Mouse (Mus musculus) neural tube, postnatal 0 days (tissue): ENCODE data around the gene Olfr1312. TPM values are rescaled to one million over a fixed set of nuclear protein-coding genes. Genes with fewer than 3 reads are reported as not detected.

Experiments used
- polyA plus RNA-seq: library from polyadenylated mRNA; unstranded; fragments of >200 nt; fragmentation: Nextera tagmentation; extraction: Ambion mirVana; gene quantifications from 2 replicates; pipeline ENCODE4 v1.2.1, GENCODE M21; 2015

Gene Olfr1312
- polyA plus RNA-seq = not detected in 2 replicates

DNA sequence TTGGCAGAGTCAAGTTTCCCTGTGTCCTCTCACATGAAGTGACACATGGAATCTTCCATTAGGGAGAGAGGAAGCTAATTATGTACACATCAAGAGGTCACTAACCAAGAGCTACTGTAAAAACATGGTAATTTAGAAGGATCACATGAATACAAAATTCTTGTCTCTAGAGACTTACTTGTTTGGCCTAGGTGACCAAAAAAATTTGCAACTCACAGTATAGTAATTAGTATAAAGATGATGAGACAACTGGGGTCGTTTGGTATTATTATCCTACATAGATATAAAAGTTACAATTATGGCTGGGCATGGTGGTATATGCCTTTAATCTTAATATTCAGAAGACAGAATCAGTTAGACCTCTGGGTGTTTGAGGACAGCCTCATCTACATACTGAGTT, at the start of gene Olfr1312:
Olfr1312 (minus strand) TSS at position 101 of the 400 bp plus-strand sequence.

GRCm38 (mm10) chr2:112096681-112097080, 46.6 kb upstream of the Olfr1312 start, which contains the start of gene Olfr1314:
Olfr1314 (minus strand) TSS chr2:112096781.

GRCm38 (mm10) chr2:112077743-112078142, 27.7 kb upstream of the Olfr1312 start, which contains the start of gene Olfr1313:
Olfr1313 (minus strand) TSS chr2:112077843.

GRCm38 (mm10) chr2:112024312-112024711, 25.7 kb downstream of the Olfr1312 start, which contains the start of gene Olfr1311:
Olfr1311 (minus strand) TSS chr2:112024412.

GRCm38 (mm10) chr2:112012608-112013007, 37.4 kb downstream of the Olfr1312 start, which contains the start of gene Olfr1310:
Olfr1310 (minus strand) TSS chr2:112012708.

GRCm38 (mm10) chr2:111990181-111990580, 59.9 kb downstream of the Olfr1312 start, which contains the start of gene Olfr1309:
Olfr1309 (minus strand) TSS chr2:111990281.

Other genes starting within 250 kb of the Olfr1312 start
- gene Olfr1303, start 229.9 kb downstream of the Olfr1312 start, polyA plus RNA-seq = not detected in 2 replicates
- gene Olfr1305, start 173.1 kb downstream of the Olfr1312 start, polyA plus RNA-seq = not detected in 2 replicates
- not detected in 2 replicates for gene Olfr1306, start 134.0 kb downstream of the Olfr1312 start, polyA plus RNA-seq
- gene Olfr1307, start 100.8 kb downstream of the Olfr1312 start, polyA plus RNA-seq = 0.03 TPM in 1 of 2 replicates, not detected in the other
- gene Olfr1308, start 85.3 kb downstream of the Olfr1312 start, polyA plus RNA-seq = not detected in 2 replicates
- not detected in 2 replicates for gene Olfr1309, start 60.0 kb downstream of the Olfr1312 start, polyA plus RNA-seq
- not detected in 2 replicates for gene Olfr1310, start 37.5 kb downstream of the Olfr1312 start, polyA plus RNA-seq
- gene Olfr1311, start 25.8 kb downstream of the Olfr1312 start, polyA plus RNA-seq = not detected in 2 replicates
- not detected in 2 replicates for gene Olfr1313, start 27.6 kb upstream of the Olfr1312 start, polyA plus RNA-seq
- not detected in 2 replicates for gene Olfr1314, start 46.5 kb upstream of the Olfr1312 start, polyA plus RNA-seq
- gene Olfr1315-ps1, start 65.2 kb upstream of the Olfr1312 start, polyA plus RNA-seq = not detected in 2 replicates
- not detected in 2 replicates for gene Olfr1316, start 84.7 kb upstream of the Olfr1312 start, polyA plus RNA-seq
- gene Olfr1317, start 90.1 kb upstream of the Olfr1312 start, polyA plus RNA-seq = not detected in 2 replicates
- 0.04 TPM in 1 of 2 replicates, not detected in the other for gene Olfr1318, start 104.0 kb upstream of the Olfr1312 start, polyA plus RNA-seq
- 30.5 and 31.2 TPM in 2 replicates for gene Lpcat4, start 189.2 kb upstream of the Olfr1312 start, polyA plus RNA-seq
- gene Nutm1, start 209.1 kb upstream of the Olfr1312 start, polyA plus RNA-seq = 0.06 and 0.10 TPM in 2 replicates
- gene Nop10, start 211.7 kb upstream of the Olfr1312 start, polyA plus RNA-seq = 192 and 212 TPM in 2 replicates
- 12.4 and 14.3 TPM in 2 replicates for gene Slc12a6, start 215.6 kb upstream of the Olfr1312 start, polyA plus RNA-seq
- not detected in 2 replicates for gene Gm21985, start 216.1 kb upstream of the Olfr1312 start, polyA plus RNA-seq